Mouse (Mus musculus) kidney, postnatal 4 days (tissue): Measurements from ENCODE around the gene Gm17374.
"Not testable (repeated sequence)": the region's sequence is repeated elsewhere in the genome, so short reads cannot be mapped to it uniquely, and the experiment has no call there.

ENCODE experiments used
- DNase-seq, 2 experiments: peaks; one replicate each; pipeline ENCODE4 v3.0.0; 2021; ENCODE audit warnings: mixed read lengths in 2 of 2

Gene Gm17374

GRCm38 (mm10) chr2:140151743-140152142 lies at the start of gene Gm17374:
Gm17374 (plus strand) TSS chr2:140152043.
- not testable (repeated sequence) for DNase-seq

- DNase-seq, result no peak
Observed at GRCm38 (mm10) chr2:140104951-140105350, 46.9 kb upstream of the Gm17374 start.

GRCm38 (mm10) chr2:140107641-140108040 lies 44.2 kb upstream of the Gm17374 start:
- no peak for DNase-seq

GRCm38 (mm10) chr2:140108945-140109344 lies 42.9 kb upstream of the Gm17374 start:
- DNase-seq, result no peak

- no peak for DNase-seq
Observed at GRCm38 (mm10) chr2:140113851-140114250, 38.0 kb upstream of the Gm17374 start.

- DNase-seq, result no peak
Observed at GRCm38 (mm10) chr2:140125516-140125915, 26.3 kb upstream of the Gm17374 start.

GRCm38 (mm10) chr2:140159186-140159730 lies 7.4 kb downstream of the Gm17374 start:
- no peak for DNase-seq

- no peak for DNase-seq
Observed at GRCm38 (mm10) chr2:140163351-140163854, 11.6 kb downstream of the Gm17374 start.

GRCm38 (mm10) chr2:140169057-140169456 lies 17.2 kb downstream of the Gm17374 start:
- no peak for DNase-seq

GRCm38 (mm10) chr2:140170127-140170802 lies 18.4 kb downstream of the Gm17374 start, which contains the start of the genes Esf1 and Ndufaf5:
Esf1 (minus strand) TSS chr2:140170564.
Ndufaf5 (plus strand) TSS chr2:140170649.
- DNase-seq, result peak; percentile 98

- DNase-seq, result no peak
Observed at GRCm38 (mm10) chr2:140170803-140171553, 19.1 kb downstream of the Gm17374 start.

- DNase-seq, result not testable (repeated sequence)
Observed at GRCm38 (mm10) chr2:140185685-140186210, 33.9 kb downstream of the Gm17374 start.

- DNase-seq, result peak in 1 of 2 experiments; percentile 5
Observed at GRCm38 (mm10) chr2:140200713-140201112, 48.9 kb downstream of the Gm17374 start.

- no peak for DNase-seq
Observed at GRCm38 (mm10) chr2:140202573-140202972, 50.7 kb downstream of the Gm17374 start.
